Mouse (Mus musculus) cerebellum, adult 18-20 months (tissue): ENCODE data around the gene Mapkapk2.

Experiments used
- DNase-seq, 2 experiments: peaks; one replicate each; pipeline ENCODE4 v3.0.0; 2021

Mapkapk2 gene

GRCm38 (mm10) chr1:131015879-131016278, 81.7 kb downstream of the Mapkapk2 start:
- DNase-seq: no peak

- DNase-seq: no peak
These were observed 82.3 kb downstream of the Mapkapk2 start for GRCm38 (mm10) chr1:131015281-131015680.

- DNase-seq: no peak
These were observed 83.7 kb downstream of the Mapkapk2 start for GRCm38 (mm10) chr1:131013926-131014325.

- no peak for DNase-seq
These were observed 85.1 kb downstream of the Mapkapk2 start for GRCm38 (mm10) chr1:131012494-131012893.

- no peak for DNase-seq
These were observed 87.1 kb downstream of the Mapkapk2 start for GRCm38 (mm10) chr1:131010201-131011153.

GRCm38 (mm10) chr1:131006069-131006468, 91.6 kb downstream of the Mapkapk2 start:
- DNase-seq: no peak
